Mouse (Mus musculus): ENCODE data around the gene Mrpl54. TPM values are rescaled to one million over a fixed set of nuclear protein-coding genes. Genes with fewer than 3 reads are reported as not detected.

Gene Mrpl54
- total and polyA plus RNA-seq, 3 experiments: 137 to 421 (median 157) TPM

DNA sequence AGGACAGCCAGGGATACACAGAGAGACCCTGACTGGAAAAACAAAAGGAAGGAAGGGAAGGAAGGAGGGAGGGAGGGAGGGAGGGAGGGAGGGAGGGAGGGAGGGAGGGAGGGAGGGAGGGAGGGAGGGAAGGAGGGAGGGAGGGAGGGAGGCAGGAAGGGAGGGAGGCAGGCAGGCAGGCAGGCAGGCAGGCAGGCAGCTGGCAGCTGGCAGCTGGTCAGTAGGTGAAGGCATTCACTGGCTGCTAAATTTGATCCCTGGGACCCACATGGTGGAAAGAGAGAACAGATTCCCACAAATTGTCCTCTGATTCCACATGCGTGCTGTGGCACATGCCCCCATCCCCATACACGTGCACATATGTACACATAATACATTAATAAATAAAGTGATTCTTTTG is 28.1 kb downstream of the Mrpl54 start:
- no peak overlapping the region for H3K27ac ChIP-seq (ENCODE audit: control insufficient read depth, low read depth, low read length)
- H3K36me3 ChIP-seq (ENCODE audit: control insufficient read depth in 1 of 2, insufficient read depth in 2 of 2, low read length in 2 of 2): no peaks in the 10 kb centered on the region
- TF ChIP-seq SIN3A (IDR thresholded peaks at IDR 0.05; ENCODE audit: low read length) (no peak), SMC3 (IDR thresholded peaks at IDR 0.05; ENCODE audit: low read depth, low read length) (no peak), CTCF (IDR thresholded peaks at IDR 0.05 in 2 of 3, conservative IDR thresholded peaks at IDR 0.05 in 1 of 3; ENCODE audit: control insufficient read depth in 1 of 3, insufficient read depth in 1 of 3, low read depth in 2 of 3, low read length in 3 of 3, poor library complexity in 1 of 3, severe bottlenecking in 1 of 3) (no peak), GABPA (IDR thresholded peaks at IDR 0.05; ENCODE audit: low read depth, low read length) (no peak), ETS1 (IDR thresholded peaks at IDR 0.05; ENCODE audit: low read depth, low read length) (no peak), NELFE (IDR thresholded peaks at IDR 0.05; ENCODE audit: low read depth, low read length) (no peak), MYB (IDR thresholded peaks at IDR 0.05; ENCODE audit: low read depth, low read length) (no peak), TBP (IDR thresholded peaks at IDR 0.05; ENCODE audit: low read depth, low read length) (no peak), MAX (IDR thresholded peaks at IDR 0.05; ENCODE audit: low read length) (no peak), MAZ (IDR thresholded peaks at IDR 0.05; ENCODE audit: low read depth, low read length) (no peak), E2F4 (IDR thresholded peaks at IDR 0.05; ENCODE audit: borderline replicate concordance, low read depth, low read length) (no peak), ZC3H11A (IDR thresholded peaks at IDR 0.05; ENCODE audit: low read depth, low read length) (no peak), RAD21 (IDR thresholded peaks at IDR 0.05; ENCODE audit: low read depth, low read length) (no peak), KAT2A (conservative IDR thresholded peaks at IDR 0.05; ENCODE audit: low read depth, low read length) (no peak), ZNF384 (IDR thresholded peaks at IDR 0.05; ENCODE audit: low read depth, low read length) (no peak), GATA1 (IDR thresholded peaks at IDR 0.05; ENCODE audit: low read depth, low read length) (no peak), EP300 (IDR thresholded peaks at IDR 0.05; ENCODE audit: low read depth in 1 of 2, low read length in 2 of 2) (no peak), ELF1 (IDR thresholded peaks at IDR 0.05; ENCODE audit: low read depth, low read length) (no peak), CHD2 (IDR thresholded peaks at IDR 0.05; ENCODE audit: low read length) (no peak)
- H3K4me1 ChIP-seq (ENCODE audit: control insufficient read depth in 1 of 2, insufficient read depth in 2 of 2, low read length in 2 of 2): peaks cover 0 to under 1% of the 10 kb centered on the region in 2 experiments; a peak in 1 of 4 replicates
- DNase-seq (ENCODE audit: low read depth, low spot score): no peak
- no peak overlapping the region for H3K9ac ChIP-seq (ENCODE audit: control insufficient read depth, low read depth, low read length, poor library complexity, severe bottlenecking)
- H3K27me3 ChIP-seq (ENCODE audit: control insufficient read depth in 1 of 2, insufficient read depth in 2 of 2, low read length in 2 of 2): no peaks in the 10 kb centered on the region
- H3K4me3 ChIP-seq (ENCODE audit: control insufficient read depth in 1 of 2, insufficient read depth in 1 of 2, low read depth in 2 of 2, low read length in 2 of 2): no peak overlapping the region
- no peaks in the 10 kb centered on the region for H3K9me3 ChIP-seq (replicated peaks; ENCODE audit: insufficient read depth, low read length)
- no peaks in the 10 kb centered on the region for H3K79me2 ChIP-seq (ENCODE audit: control insufficient read depth, insufficient read depth, low read length, poor library complexity)

GRCm38 (mm10) chr10:81236471-81237268 is 30.1 kb downstream of the Mrpl54 start:
- H3K4me3 ChIP-seq (ENCODE audit: control insufficient read depth in 1 of 2, insufficient read depth in 1 of 2, low read depth in 2 of 2, low read length in 2 of 2): no peak overlapping the region
- DNase-seq (ENCODE audit: low read depth, low spot score): no peak
- H3K9me3 ChIP-seq (replicated peaks; ENCODE audit: insufficient read depth, low read length): no peaks in the 10 kb centered on the region
- H3K36me3 ChIP-seq (ENCODE audit: control insufficient read depth in 1 of 2, insufficient read depth in 2 of 2, low read length in 2 of 2): peaks cover 0 to 7% of the 10 kb centered on the region in 2 experiments; a peak in 2 of 4 replicates
- H3K27me3 ChIP-seq (ENCODE audit: control insufficient read depth in 1 of 2, insufficient read depth in 2 of 2, low read length in 2 of 2): no peaks in the 10 kb centered on the region
- TF ChIP-seq POLR2A (IDR thresholded peaks at IDR 0.05; ENCODE audit: control insufficient read depth in 1 of 2, insufficient read depth in 1 of 2, low read depth in 1 of 2, low read length in 2 of 2, poor library complexity in 1 of 2) (no peak), GABPA (IDR thresholded peaks at IDR 0.05; ENCODE audit: low read depth, low read length) (no peak), JUND (IDR thresholded peaks at IDR 0.05; ENCODE audit: low read depth, low read length) (no peak), MEF2A (IDR thresholded peaks at IDR 0.05; ENCODE audit: extremely low read depth, insufficient replicate concordance, low read depth, low read length, poor library complexity, severe bottlenecking) (no peak), NRF1 (IDR thresholded peaks at IDR 0.05; ENCODE audit: insufficient read depth, low read depth, low read length, poor library complexity, severe bottlenecking) (no peak), SMC3 (IDR thresholded peaks at IDR 0.05; ENCODE audit: low read depth, low read length) (no peak), NELFE (IDR thresholded peaks at IDR 0.05; ENCODE audit: low read depth, low read length) (no peak), ELF1 (IDR thresholded peaks at IDR 0.05; ENCODE audit: low read depth, low read length) (no peak), MAFK (IDR thresholded peaks at IDR 0.05; ENCODE audit: borderline replicate concordance, low read depth, low read length) (no peak), MAZ (IDR thresholded peaks at IDR 0.05; ENCODE audit: low read depth, low read length) (no peak), ZMIZ1 (IDR thresholded peaks at IDR 0.05; ENCODE audit: low read depth, low read length) (no peak), USF2 (IDR thresholded peaks at IDR 0.05; ENCODE audit: borderline replicate concordance in 1 of 2, insufficient read depth in 1 of 2, low read depth in 1 of 2, low read length in 2 of 2) (no peak), ZNF384 (IDR thresholded peaks at IDR 0.05; ENCODE audit: low read depth, low read length) (no peak), POLR2AphosphoS2 (IDR thresholded peaks at IDR 0.05; ENCODE audit: low read length) (no peak), RCOR1 (IDR thresholded peaks at IDR 0.05; ENCODE audit: low read depth, low read length) (no peak), MYB (IDR thresholded peaks at IDR 0.05; ENCODE audit: low read depth, low read length) (no peak), GATA1 (IDR thresholded peaks at IDR 0.05; ENCODE audit: low read depth, low read length) (no peak), BHLHE40 (IDR thresholded peaks at IDR 0.05; ENCODE audit: borderline replicate concordance, low read depth, low read length) (no peak), CHD1 (IDR thresholded peaks at IDR 0.05; ENCODE audit: low read depth, low read length) (no peak)
- no peak overlapping the region for H3K9ac ChIP-seq (ENCODE audit: control insufficient read depth, low read depth, low read length, poor library complexity, severe bottlenecking)
- H3K27ac ChIP-seq (ENCODE audit: control insufficient read depth, low read depth, low read length): no peak overlapping the region
- no peaks in the 10 kb centered on the region for H3K79me2 ChIP-seq (ENCODE audit: control insufficient read depth, insufficient read depth, low read length, poor library complexity)
- peaks cover 0 to 12% of the 10 kb centered on the region in 2 experiments; a peak in 2 of 4 replicates for H3K4me1 ChIP-seq (ENCODE audit: control insufficient read depth in 1 of 2, insufficient read depth in 2 of 2, low read length in 2 of 2)

Data from MEL (cell line).